Mouse (Mus musculus) kidney, adult 2 months (tissue): ENCODE results near the gene Pla2g4b. TPM values are rescaled to one million over a fixed set of nuclear protein-coding genes. Genes with fewer than 3 reads are reported as not detected.
A peak's percentile ranks its signal among the peaks of the same experiment; 100 is the strongest.

Experiments used
- DNase-seq: peaks from one replicate; pipeline ENCODE4 v3.0.0; 2021
- H3K27ac ChIP-seq: fragments of 200-500 bp; 2 replicates; pipeline ENCODE4 v1.5.1; 2012; ENCODE audit warnings: low read depth, low read length, control low read depth, inconsistent platforms; ENCODE audit not compliant: insufficient read depth
- H3K27me3 ChIP-seq: fragments of 200-500 bp; replicated peaks from 2 replicates; pipeline ENCODE4 v1.6.1; 2012; ENCODE audit warnings: mild to moderate bottlenecking, moderate library complexity, low read length, inconsistent platforms; ENCODE audit not compliant: control insufficient read depth, insufficient read depth
- H3K36me3 ChIP-seq: fragments of 200-500 bp; 2 replicates; pipeline ENCODE4 v1.6.1; 2012; ENCODE audit warnings: mild to moderate bottlenecking, moderate library complexity, low read length, inconsistent platforms; ENCODE audit not compliant: control insufficient read depth, insufficient read depth
- H3K4me1 ChIP-seq: fragments of 200-500 bp; 2 replicates; pipeline ENCODE4 v1.6.1; 2011; ENCODE audit warnings: low read length; ENCODE audit not compliant: control insufficient read depth, insufficient read depth
- H3K4me3 ChIP-seq: fragments of 200-500 bp; 2 replicates; pipeline ENCODE4 v1.5.1; 2011; ENCODE audit warnings: mild to moderate bottlenecking, low read depth, low read length, control low read depth; ENCODE audit not compliant: insufficient read depth
- CTCF ChIP-seq: fragments of 200-500 bp; conservative IDR thresholded peaks from 2 replicates; pipeline ENCODE4 v1.5.1; 2011; ENCODE audit warnings: low read depth, mild to moderate bottlenecking, control low read depth, low read length, moderate library complexity, mixed read lengths; ENCODE audit not compliant: insufficient read depth, insufficient read length
- POLR2A ChIP-seq: fragments of 200-500 bp; IDR thresholded peaks from one replicate; pipeline ENCODE4 v1.6.1; 2011; ENCODE audit warnings: low read depth, low read length, control low read depth
- WGBS: fragments of 180-500 bp; shearing (Covaris S2); methylation state at CpG from one replicate; pipeline ENCODE4 v1.1.7; 2018; 5-methylcytosine and 5-hydroxymethylcytosine counted together
- polyA plus RNA-seq: library from polyadenylated mRNA; depleted of rRNA; stranded (reverse); fragments of >200 nt; gene quantifications from 2 replicates; pipeline ENCODE4 v1.2.3, GENCODE M21; 2012; rRNA removed

Pla2g4b gene
- 1.6 and 1.8 TPM in 2 replicates for polyA plus RNA-seq

GRCm38 (mm10) chr2:120032726-120033467 is at the start of gene Pla2g4b:
Gene Pla2g4b, plus strand, starts transcription at chr2:120033417.
- 88% methylated on average over 12 of the region's 12 CpGs for WGBS
- DNase-seq: no peak
- H3K36me3 ChIP-seq: no peaks in the 10 kb centered on the region
- no peak within 1 kb of the TSS for H3K27ac ChIP-seq
- no peak for TF ChIP-seq CTCF
- TF ChIP-seq POLR2A: no peak
- H3K4me3 ChIP-seq: no peak within 1 kb of the TSS
- H3K4me1 ChIP-seq: 0 out of 2 replicates have a peak, but pooled peaks cover 5% of the 10 kb centered on the region
- no peaks in the 10 kb centered on the region for H3K27me3 ChIP-seq

- no peak overlapping the region for H3K4me3 ChIP-seq
- H3K4me1 ChIP-seq: peaks cover 8% of the 10 kb centered on the region; the same call in 1 of the 2 replicates
- no peaks in the 10 kb centered on the region for H3K27me3 ChIP-seq
- no peaks in the 10 kb centered on the region for H3K36me3 ChIP-seq
- WGBS: 82% methylated on average over 8 of the region's 8 CpGs
- H3K27ac ChIP-seq: no peak overlapping the region
- DNase-seq: no peak
- TF ChIP-seq CTCF (no peak), POLR2A (no peak)
Observed at GRCm38 (mm10) chr2:119985871-119986270, 47.3 kb upstream of the Pla2g4b start.

DNA sequence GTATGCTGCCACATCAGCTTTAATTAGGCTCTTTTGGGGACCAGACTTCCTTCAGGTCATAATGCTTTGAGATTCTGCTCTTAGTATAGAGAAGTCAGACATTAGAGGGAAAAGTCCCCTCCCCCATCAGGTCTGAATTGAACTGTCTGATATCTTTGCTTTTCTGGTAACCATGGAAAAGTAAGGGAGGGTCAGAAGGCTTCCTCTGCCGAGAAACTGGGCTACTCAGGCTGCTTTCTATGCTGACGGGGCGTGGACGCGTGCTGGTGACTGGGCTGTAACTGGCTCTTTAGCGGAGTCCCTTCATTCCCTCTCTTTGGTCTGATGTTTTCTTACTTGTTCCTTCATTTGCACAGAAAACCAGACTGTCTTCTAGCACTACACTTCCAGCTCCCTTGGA is 46.8 kb upstream of the Pla2g4b start:
- Histone ChIP-seq H3K4me1 (peaks cover 8% of the 10 kb centered on the region; the same call in 1 of the 2 replicates), H3K36me3 (no peaks in the 10 kb centered on the region), H3K4me3 (no peak overlapping the region), H3K27ac (no peak overlapping the region), H3K27me3 (no peaks in the 10 kb centered on the region)
- no peak for DNase-seq
- WGBS: 82% methylated on average over 6 of the region's 6 CpGs
- TF ChIP-seq POLR2A: no peak
- no peak for TF ChIP-seq CTCF

GRCm38 (mm10) chr2:119987441-119987840 is 45.8 kb upstream of the Pla2g4b start:
- H3K4me1 ChIP-seq: peaks cover 8% of the 10 kb centered on the region; the same call in 1 of the 2 replicates
- no peaks in the 10 kb centered on the region for H3K36me3 ChIP-seq
- no peak overlapping the region for H3K4me3 ChIP-seq
- 97% methylated on average over 2 of the region's 2 CpGs for WGBS
- H3K27me3 ChIP-seq: no peaks in the 10 kb centered on the region
- DNase-seq: no peak
- H3K27ac ChIP-seq: no peak overlapping the region
- TF ChIP-seq CTCF (no peak), POLR2A (no peak)

DNA sequence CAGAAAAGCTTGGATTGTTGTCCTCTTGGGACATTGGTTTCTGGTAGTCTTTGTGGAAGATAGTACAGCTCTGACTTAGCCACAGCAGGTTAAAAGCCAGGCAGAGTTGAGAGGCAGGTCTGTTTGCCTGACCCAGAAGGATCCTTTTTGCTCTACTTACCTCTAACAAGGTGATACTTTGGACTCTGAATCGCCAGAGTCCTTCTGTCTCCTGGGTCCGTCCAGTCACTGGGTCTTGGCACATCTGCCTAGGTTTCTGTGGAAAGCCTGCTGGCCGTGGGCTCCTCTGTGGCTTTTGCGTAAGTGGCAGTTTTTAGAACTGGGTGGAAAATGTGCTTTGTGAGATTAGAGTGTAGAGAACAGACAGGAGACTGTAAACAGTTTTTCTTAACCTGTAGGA is 44.3 kb upstream of the Pla2g4b start:
- 0 out of 2 replicates have a peak overlapping the region, but pooled peaks have one; percentile 40 for H3K27ac ChIP-seq
- WGBS: 61% methylated on average over 4 of the region's 4 CpGs

DNA sequence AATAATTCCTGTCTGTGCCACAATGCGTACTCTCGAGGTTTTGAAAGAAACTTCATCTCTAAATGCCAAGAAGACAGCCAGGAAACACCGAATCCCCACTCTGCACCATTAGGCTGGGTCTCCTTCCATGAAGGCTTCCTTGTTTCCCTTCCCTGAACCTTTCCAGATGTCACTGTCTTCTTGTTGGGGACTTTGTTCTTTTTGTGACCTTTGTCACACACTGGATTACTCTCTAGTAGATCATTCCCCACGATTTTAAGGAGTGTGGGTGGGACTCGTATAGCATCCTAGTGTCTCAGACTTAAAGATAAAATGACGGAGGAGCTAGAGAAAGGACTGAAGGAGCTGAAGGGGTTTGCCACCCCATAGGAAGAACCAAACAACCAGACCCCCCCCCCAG is 42.3 kb upstream of the Pla2g4b start:
- no peak overlapping the region for H3K27ac ChIP-seq
- no peaks in the 10 kb centered on the region for H3K36me3 ChIP-seq
- peak; percentile 67 for DNase-seq
- TF ChIP-seq CTCF (no peak), POLR2A (no peak)
- peaks cover 16% of the 10 kb centered on the region for H3K4me1 ChIP-seq
- no peak overlapping the region for H3K4me3 ChIP-seq
- 66% methylated on average over 6 of the region's 6 CpGs for WGBS
- no peaks in the 10 kb centered on the region for H3K27me3 ChIP-seq

More for the DNA sequence above, 44.3 kb upstream of the Pla2g4b start:
- DNase-seq: peak; percentile 85
- Histone ChIP-seq H3K27me3 (no peaks in the 10 kb centered on the region), H3K36me3 (no peaks in the 10 kb centered on the region), H3K4me1 (peaks cover 8% of the 10 kb centered on the region; the same call in 1 of the 2 replicates), H3K4me3 (no peak overlapping the region)
- no peak for TF ChIP-seq CTCF
- no peak for TF ChIP-seq POLR2A

DNA sequence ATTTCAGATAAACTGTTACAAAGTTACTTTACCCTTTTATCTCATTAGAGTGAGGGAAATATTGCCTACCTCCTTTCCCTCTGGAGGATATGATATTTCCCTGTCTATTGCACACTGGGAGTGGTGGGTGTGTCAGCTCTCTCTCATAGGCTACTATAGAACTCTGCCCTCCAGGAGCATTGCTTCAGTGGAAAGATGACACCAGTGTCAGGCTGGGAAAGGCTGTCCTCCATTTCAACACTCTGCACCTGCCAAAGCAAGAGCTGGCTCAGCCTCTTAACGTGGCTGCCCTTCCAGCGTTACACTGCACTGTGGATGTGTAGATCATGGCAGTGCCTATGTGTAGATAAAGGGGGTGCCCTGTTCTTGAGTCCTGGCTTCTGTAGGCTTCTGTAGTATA is 40.9 kb upstream of the Pla2g4b start:
- no peak for TF ChIP-seq POLR2A
- TF ChIP-seq CTCF: no peak
- H3K27me3 ChIP-seq: no peaks in the 10 kb centered on the region
- DNase-seq: no peak
- H3K4me1 ChIP-seq: peaks cover 23% of the 10 kb centered on the region
- WGBS: 72% methylated on average over 2 of the region's 2 CpGs
- H3K27ac ChIP-seq: no peak overlapping the region
- no peak overlapping the region for H3K4me3 ChIP-seq
- no peaks in the 10 kb centered on the region for H3K36me3 ChIP-seq
